Mouse (Mus musculus): ENCODE data around the gene Adamts17.

DNA sequence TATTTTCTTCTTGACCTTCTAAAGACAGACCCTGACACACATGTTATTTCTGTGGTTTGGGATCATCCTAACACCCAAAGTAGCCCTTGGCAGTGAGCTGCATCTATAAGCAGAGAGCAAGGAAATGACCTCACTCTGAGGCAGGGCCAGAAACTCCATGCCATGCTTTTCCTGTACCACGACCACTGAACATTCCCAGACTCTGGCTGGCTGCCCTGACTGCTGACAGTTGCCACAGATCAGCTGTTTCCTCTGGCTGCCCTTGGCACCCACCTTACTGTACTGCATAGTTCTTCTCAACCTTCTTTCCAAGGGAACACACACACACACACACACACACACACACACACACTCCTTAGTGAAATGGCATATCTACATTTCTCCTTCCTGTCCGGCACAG is 116.4 kb downstream of the Adamts17 start:
- no peak for TF ChIP-seq CTCF (IDR thresholded peaks at IDR 0.05; ENCODE audit: control insufficient read depth, insufficient read depth, low read length)
- TF ChIP-seq POLR2A (IDR thresholded peaks at IDR 0.05; ENCODE audit: borderline replicate concordance, control insufficient read depth, low read depth, low read length): no peak

Data from bone marrow, adult 2 months (tissue).